Mouse (Mus musculus) gastrocnemius, postnatal 10 days (tissue): ENCODE measurements around the gene Baiap3. TPM values are rescaled to one million over a fixed set of nuclear protein-coding genes. Genes with fewer than 3 reads are reported as not detected.

Experiments used
- DNase-seq: peaks from one replicate; pipeline ENCODE4 v3.0.0; 2021; ENCODE audit warnings: mixed read lengths
- microRNA-seq, 2 experiments: library from miRNA; unstranded; fragments of <30 nt; microRNA quantifications; one replicate each; pipeline ENCODE4 v1.2.0; 2021
- total RNA-seq, 2 experiments: library from RNA; stranded (reverse); gene quantifications; 2 replicates each; pipeline ENCODE4 v1.2.3; 2021

The Baiap3 gene
- total RNA-seq, 2 experiments from 2014 or later, result 0.26 to 0.59 TPM

GRCm38 (mm10) chr17:25210006-25210405 lies 46.2 kb downstream of the Baiap3 start:
- DNase-seq, result no peak

DNA sequence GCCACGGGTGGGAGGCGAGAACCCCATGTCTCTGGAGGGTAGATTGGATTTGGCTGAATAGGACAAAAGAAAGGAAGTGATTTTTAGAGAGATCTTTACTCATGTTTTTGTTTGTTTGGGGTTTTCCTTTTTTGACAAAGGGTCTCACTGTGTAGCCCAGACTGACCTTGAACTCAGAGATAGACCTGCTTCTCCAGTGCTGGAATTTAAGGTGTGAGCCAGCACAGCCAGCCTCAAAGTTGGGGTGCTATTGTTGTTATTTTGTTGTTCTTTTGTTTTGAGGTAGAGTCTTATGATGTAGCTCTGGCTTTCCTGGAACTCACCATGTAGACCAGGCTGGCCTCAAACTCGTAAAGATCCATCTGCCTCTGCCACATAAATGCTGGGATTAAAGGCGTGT lies 53.8 kb downstream of the Baiap3 start:
- DNase-seq, result no peak

Small RNA genes lying within 50 kb of the gene (microRNA-seq; reads per million reads assigned to microRNA genes)
- gene Mir3547, result 0.75 to 1.9 reads per million in 2 experiments

Other genes with a start within 250 kb of the Baiap3 start
- 1 to 10 TPM; 9.1 to 9.9 TPM for gene Cramp1l, start 240.6 kb downstream of the Baiap3 start, total RNA-seq
- gene Ift140, start 240.3 kb downstream of the Baiap3 start, total RNA-seq, result 1 to 10 TPM; 6.3 to 7.3 TPM
- gene Tmem204, start 172.8 kb downstream of the Baiap3 start, total RNA-seq, result 10 to 100 TPM; 16.0 to 16.5 TPM
- gene Telo2, start 140.4 kb downstream of the Baiap3 start, total RNA-seq, result 10 to 100 TPM; 13.0 to 16.1 TPM
- gene Ptx4, start 135.6 kb downstream of the Baiap3 start, total RNA-seq, result 1 to 10 TPM; 7.3 to 8.7 TPM
- 10 to 100 TPM; 14.0 to 20.0 TPM for gene Clcn7, start 123.0 kb downstream of the Baiap3 start, total RNA-seq
- under 1 TPM; 0.09 TPM for gene Ccdc154, start 93.9 kb downstream of the Baiap3 start, total RNA-seq
- gene Gm38655, start 80.9 kb downstream of the Baiap3 start, total RNA-seq, result not detected
- 10 to 100 TPM; 12.3 to 12.4 TPM for gene BC003965, start 71.8 kb downstream of the Baiap3 start, total RNA-seq
- 1 to 10 TPM; 6.8 to 8.0 TPM for gene Unkl, start 68.0 kb downstream of the Baiap3 start, total RNA-seq
- 10 to 100 TPM; 13.1 to 13.5 TPM for gene Gnptg, start 16.2 kb downstream of the Baiap3 start, total RNA-seq
- 10 to 100 TPM; 21.0 to 21.3 TPM for gene Tsr3, start 16.2 kb downstream of the Baiap3 start, total RNA-seq
- gene Ube2i, start 18.3 kb upstream of the Baiap3 start, total RNA-seq, result 100 to 1,000 TPM; 113 to 136 TPM
- gene Prss34, start 42.0 kb upstream of the Baiap3 start, total RNA-seq, result 1 to 10 TPM; 5.0 to 5.2 TPM
- gene Prss28, start 52.3 kb upstream of the Baiap3 start, total RNA-seq, result not detected
- gene Prss29, start 62.3 kb upstream of the Baiap3 start, total RNA-seq, result not detected
- 1 to 10 TPM; 7.2 to 8.4 TPM for gene Tpsab1, start 89.2 kb upstream of the Baiap3 start, total RNA-seq
- 10 to 100 TPM; 21.3 to 26.2 TPM for gene Tpsb2, start 109.9 kb upstream of the Baiap3 start, total RNA-seq
- gene Tpsg1, start 112.9 kb upstream of the Baiap3 start, total RNA-seq, result not detected
- gene Cacna1h, start 177.4 kb upstream of the Baiap3 start, total RNA-seq, result 1 to 10 TPM; 3.2 to 7.0 TPM
- gene Tekt4, start 198.3 kb upstream of the Baiap3 start, total RNA-seq, result not detected
- gene Sstr5, start 240.9 kb upstream of the Baiap3 start, total RNA-seq, result not detected